Mouse (Mus musculus) induced T-regulatory cell, adult 2 months (primary cell): ENCODE measurements at regions not wholly inside any gene's neighbourhood (a gene's known extent, or its start where the extent isn't known, plus 50 kb on each side); places are given as distances from the start of the nearest gene placed in this dataset.

Experiments
- DNase-seq: peaks from one replicate; pipeline ENCODE4 v3.0.0-alpha.2; 2012; ENCODE audit warnings: low read depth

DNA sequence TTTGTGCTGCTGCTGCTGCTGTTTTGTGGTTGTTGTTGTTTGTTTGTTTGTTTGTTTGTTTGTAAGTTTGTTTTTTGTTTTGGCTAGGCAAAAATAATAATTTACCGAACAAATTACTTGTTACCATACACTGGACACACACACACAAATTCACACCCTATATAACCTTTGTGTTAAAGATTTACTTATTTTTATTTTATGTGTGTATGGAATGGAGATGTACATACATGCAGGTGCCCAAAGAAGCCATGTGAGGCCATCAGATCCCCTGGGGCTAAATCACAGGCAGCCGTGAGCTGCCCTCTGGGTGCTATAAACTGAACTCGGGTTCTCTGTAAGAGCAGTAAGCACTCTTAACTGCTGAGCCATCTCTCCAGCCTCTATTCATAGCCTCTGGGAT, 56.0 kb downstream of the Pttg1 start:
- no peak for DNase-seq

DNA sequence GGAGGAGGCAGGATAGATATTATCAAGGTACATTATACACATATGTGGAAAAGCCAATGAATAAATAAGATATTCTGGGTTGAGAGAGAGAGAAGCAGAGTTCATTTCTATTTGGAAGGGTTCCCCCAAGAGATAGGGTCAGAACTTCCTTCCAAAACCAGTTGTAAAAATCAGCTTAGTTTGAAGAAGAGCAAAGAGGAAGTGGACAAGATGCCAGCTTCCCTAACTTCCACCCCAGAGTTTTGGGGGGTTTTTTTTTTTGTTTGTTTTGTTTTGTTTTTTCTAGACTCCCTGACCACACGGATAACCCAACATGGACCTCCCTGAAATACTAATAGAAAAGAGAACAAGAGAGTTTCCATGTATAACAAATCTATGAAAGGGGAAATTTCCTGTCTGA, 57.7 kb downstream of the Pttg1 start:
- no peak for DNase-seq

DNA sequence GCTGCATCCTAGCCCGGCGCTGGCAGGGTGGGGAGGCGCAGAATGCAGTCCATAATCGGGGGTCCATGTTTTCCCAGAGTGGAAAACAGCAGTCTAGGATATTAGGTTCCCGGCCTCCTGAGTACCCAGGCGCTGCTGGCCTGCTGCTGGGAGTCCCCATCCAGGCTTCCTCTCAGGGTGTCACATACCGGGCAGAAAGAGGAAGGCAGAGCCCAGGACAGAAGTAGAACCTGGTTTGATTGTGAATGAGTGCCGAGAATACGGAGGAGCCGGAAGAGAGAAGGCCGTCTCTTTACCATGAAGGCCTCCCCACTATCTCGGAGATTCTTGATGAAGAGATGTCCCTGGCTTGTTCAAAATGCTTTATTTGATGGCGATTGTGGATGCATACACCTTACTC, 64.2 kb downstream of the Pttg1 start:
- peak; percentile 40 for DNase-seq

DNA sequence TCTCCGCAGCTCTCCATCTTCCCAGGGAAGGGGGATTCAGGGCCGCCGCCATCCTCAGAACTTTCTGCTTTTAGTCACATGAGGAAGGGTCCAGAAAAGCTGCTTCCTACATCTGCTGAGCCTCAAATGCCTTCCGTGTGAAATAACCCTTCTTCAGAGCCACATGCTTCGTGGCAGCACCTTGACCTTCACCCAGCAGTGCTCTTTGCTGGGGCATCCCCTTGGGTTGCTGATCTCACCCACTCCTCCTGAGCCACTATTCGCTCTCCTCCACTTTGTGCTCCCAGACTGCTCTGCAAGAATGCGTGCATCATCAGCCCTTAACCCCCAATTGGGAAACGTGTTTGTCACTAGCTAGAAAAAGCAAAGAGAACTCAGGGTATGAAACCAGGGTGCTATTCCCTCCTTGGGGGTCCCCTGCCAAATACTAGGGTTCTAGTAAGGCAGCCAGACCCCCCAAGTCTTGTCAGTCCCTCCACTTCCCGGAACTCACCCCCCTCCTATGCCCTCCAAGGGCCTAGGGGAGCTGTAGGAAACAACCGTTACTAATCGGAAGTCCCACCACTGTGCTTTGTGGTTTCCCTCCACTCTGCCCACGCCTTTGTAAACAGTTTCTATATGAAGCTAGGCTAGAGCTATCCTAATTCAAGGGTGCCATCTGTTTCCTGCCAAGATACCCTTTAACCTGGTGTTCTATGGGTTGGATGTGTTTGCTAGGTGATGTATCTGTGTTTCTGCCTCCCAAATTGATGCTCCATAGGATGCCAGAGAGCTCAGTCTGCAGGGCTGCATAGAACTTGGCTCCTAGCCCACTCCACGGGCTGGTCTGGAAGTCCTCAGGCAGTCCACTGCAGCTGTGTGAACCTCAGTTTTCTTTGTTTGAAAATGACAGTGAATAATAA, 67.4 kb downstream of the Pttg1 start:
- DNase-seq, result peak; percentile 82

DNA sequence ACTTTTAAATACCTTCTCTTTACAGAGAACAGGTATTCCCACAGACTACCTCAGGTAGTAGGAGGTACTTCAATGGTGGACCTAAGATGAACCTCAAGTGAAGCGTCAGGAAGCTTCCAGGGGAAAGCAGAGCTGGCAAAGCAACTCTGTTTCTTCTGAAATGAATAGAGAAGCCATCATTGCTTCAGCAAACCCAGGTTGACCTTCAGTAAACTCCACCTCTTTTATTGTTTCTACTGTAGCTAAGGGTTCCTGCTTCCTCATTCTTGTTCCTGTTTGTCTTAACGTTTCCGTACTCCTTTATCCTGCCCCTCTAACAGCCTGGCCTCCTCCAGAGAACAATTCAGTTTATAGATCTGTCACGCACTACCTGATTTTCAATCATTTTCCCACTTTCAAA, 72.4 kb downstream of the Pttg1 start:
- no peak for DNase-seq

DNA sequence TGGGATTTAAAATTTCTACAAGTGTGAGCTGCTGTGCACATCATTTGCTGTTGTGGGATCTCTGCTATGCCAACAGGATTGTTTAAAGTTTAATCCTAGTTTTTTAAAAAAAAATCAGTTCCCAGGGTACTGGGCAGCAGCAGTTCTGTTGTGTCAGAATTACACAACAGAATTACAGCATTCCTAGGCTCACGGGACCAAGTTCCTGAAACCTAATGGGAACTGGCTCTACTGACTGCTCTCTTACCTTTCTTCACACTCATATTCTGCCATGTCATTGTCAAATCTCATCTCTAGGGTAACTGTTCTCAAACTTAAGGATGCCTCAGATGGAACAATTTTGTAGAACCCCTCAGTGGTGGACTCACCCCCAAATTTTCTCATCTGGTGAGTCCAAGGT, 73.0 kb downstream of the Pttg1 start:
- DNase-seq, result no peak

DNA sequence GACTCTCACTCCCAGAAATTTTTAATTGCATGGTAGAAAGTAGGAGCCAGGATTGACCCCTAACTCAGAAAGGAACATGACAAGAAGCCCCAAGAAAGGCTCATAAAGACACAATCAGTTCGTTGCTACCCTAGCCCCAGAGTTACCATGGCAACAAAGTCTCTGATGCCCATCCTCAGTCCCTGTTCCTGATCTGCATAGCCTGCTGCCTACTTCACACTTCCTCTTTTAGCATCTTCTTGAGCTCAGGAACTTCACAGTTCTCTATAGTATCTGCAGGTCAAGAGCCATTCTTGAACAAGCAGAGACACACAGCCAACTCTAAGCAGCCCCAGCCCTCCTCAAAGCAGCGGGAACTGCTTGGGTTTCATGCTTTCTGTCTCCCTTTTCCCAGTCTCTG, 74.2 kb downstream of the Pttg1 start:
- DNase-seq, result no peak

DNA sequence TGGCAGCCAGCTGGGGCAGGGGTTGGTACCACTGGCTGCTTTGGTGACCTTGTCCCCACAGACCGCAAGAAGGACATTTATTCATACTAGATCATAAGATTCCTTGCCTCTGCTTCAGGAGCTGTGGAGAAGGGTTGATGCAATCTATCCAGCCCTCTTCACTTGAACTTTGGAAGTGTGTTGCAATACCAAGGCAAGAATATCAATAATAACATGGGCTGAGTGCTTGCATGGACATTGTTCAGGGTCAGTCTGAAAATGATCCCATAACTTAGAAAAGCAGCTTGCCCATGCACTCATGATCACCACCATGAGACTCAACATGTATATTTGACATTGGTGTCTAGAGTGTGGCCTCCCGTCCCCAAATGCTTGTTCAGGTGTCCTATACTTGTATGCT, 74.7 kb downstream of the Pttg1 start:
- no peak for DNase-seq

DNA sequence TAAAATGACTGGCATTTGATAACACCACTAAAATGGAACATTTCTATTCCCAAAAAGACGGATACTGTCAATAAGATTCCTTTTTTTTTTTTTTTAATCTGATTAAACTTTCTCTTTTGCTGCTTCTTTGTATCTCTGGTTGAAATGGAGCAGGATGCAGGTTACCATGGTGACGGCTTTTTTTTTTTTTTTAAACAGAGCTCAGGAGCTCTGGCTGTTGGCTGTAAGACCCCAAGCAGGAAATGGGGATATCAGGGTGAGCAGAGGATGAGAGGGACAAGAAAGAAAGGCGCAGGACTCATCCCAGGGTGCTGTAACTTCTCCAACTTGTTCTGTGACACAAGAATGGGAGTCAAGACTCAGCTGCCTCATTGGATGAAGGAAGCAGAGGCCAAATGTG, 75.8 kb downstream of the Pttg1 start:
- DNase-seq, result no peak

DNA sequence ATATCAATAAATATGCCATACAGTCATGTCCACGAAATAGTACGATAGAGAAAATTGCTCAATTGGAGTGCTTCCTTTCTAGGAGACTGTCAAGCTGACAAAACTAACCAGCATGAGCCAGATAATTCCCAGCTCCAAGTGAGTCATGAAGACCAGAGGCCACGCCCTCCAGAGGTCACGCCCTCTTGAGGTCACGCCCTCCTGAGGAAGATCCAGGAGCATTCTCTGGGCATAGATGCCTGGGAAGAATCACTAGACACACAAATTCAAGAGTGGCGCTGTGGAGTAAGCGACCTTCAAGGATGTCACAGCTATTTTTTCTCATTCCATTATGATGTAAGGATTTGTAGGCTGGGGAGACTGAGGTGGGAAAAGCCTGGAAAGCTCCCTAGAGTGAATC, 76.5 kb downstream of the Pttg1 start:
- no peak for DNase-seq

DNA sequence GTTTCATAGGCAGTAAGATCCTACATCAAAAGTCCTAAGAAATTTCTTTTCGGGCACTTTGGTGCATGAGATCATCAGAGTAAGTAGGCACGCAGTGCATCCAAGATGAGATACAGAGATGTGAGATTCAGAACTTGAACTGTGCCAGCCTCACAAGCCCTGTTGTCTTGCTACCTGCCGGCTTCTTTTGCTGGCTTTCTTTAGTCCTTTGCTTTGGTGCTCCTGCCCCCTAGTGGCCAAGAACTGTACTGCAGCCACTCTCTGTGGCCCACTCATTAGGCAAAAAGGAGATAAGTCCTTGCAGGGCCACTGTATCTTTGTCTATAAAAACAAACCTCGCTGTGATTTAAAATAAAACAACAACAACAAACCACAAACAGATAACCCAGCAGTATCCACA, 77.5 kb downstream of the Pttg1 start:
- peak; percentile 90 for DNase-seq

DNA sequence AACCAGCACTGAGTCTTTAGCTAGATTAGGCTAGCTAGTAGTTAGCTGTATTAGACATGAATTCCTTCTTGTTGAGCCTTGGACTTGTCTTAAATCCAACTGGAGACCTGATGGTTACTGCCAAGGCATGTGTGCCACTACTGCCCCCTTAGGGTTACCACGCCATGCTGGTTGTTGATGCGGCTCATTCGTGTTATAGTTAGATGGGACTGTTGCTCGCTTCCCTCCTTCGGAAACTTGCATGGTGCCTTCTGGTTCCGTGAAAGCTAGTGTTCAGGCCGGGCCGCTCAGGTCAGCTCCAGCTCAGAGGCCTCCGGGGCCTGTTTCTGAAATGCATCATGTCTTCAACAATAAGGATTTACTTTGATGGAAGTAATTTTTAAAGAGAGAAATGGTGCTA, 79.6 kb downstream of the Pttg1 start:
- DNase-seq, result no peak

DNA sequence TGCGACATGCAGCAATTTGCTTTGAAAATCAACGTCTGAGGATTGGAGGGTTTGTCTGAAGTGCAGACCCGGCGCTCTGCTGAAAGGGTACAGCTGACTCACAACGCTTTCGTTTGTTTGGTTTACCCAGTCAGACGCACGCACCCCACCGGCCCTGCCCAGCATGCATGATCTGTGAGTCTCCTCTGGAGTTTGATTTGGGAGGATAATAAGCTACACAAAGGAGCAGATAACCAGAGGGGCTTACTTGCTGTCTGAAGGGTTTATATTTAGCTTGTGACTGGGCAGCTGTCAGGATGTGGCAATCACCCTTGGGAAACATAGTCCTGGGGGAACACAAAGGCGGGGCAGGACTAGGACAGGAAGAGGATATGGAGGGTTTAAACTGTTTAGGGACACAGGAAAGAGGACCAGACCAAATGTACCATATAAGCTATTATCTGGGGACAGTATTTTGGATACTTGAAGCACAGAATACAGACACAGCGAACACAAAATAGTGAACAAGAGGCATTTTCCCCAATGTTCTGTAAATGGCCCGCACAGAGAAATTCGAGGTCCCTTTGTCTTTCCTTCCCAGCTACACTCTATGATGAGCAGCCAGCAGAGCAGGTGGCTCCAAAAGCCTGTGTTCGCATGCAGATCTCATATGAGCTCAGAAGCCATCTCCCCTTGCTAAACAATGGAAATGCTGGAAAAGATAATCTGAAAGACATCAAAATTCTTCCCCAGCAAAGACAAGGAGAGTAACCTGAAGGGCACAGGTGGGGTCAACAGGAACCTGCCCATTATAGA, 81.1 kb downstream of the Pttg1 start:
- DNase-seq, result no peak

DNA sequence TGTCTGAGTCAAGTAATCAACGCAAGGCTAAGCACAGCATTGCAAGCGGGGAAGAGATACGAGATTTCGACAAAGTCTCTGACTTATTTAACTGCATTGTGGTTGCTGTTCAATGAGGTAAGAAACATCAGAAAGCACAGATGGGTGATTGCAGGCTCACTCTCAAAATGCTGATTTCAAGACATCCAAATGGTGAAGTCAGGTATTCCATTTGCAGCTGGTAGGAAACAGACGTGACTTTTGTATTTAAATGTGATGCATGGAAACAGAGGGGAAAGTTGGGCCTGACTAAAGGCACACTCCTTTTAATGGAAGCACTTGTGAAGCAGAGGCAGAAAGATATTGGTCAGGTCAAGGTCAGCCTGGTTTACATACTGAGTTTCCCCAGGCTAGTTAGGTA, 82.5 kb downstream of the Pttg1 start:
- DNase-seq, result no peak

DNA sequence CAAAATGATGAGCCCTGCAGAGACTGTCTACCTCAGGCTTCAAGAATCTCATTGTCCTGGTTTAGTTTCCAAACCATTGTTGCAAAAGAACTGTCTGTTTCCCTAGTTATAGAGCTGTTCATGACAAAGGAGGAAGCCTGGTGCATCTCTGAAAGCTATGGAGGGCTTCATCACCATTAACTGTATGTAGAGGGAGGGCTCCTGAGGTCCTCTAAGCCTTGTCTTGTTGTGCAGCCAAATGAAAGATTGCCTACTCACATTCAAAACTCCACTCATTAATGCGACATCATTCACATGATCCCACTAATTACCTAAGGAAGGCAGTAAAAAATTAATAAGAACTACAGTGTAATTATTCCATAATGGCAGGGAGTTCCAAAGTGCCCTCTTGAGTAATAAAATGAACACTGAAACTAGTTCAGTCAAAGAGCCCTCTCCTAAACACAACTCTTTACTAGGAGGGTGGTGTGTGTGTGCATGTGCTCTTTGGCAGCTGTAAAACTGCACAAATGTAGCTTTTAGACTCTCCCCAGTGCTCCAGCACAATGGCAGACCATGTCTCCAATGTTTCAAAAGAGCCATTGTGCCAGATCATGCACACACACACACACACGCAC, 87.6 kb downstream of the Pttg1 start:
- no peak for DNase-seq

DNA sequence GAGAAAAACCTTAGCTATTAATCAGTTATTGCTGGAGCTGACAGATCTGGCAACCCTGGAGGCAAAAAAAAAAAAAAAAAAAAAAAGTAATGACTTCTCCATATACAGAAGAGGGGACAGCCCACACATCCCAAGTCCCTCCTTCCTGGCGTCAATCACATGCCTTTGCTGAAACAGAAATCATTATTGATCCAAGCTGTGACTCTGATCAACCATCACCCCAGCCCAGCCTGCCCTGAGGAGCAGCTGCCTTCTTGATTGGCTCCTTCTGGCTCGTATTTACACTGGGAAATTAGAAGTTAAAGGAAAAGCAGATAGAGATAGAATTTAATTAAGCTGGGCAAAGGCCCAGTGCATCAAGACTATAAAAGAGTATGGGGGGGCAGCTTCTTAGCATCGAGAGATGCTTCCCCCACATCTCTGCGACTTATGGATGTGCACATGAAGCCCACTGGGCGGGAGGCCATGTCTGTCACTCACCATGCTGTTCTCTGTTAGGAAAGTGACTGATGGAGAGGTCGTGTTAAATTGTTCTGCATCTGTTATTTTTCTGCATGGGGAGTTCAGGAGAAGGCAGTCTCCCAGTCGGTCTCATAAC, 90.3 kb downstream of the Pttg1 start:
- no peak for DNase-seq

DNA sequence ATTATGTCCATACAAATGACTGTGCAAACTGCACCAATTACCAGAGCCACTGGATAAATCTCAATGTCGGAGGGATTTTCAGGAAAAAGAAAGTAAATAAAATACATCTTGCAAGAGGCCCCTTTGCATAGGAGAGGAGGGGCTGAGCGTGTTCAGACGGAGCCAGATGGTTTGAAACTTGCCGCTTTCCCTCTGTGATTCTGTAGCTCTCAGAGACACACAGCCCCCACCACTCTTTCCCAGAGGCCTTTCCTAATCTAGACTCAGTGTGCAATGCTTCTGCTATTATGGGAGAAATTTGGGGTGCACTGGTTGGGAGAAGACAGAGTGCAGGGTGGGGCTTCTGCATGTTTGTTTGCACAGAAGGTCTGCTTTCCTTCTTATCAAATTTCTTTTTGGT, 92.5 kb downstream of the Pttg1 start:
- DNase-seq, result no peak

DNA sequence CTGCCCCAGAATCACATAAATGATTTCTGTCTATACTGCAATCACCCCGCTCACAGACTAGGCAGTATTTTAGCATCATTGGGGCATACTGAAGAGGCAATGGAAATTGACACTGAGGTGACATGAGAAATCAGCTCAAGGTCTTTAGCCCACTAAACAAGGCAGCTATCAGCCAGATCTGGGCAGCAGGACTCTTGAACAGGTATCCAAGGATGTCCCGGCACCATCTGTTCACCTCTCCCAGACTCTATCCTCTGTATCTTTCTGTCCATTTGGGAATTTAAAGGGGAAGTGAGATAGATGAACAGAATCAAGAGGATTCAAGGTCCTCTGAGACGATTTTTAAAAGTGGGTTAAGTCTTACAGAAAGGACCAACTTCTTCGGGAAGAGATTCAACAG, 112.1 kb downstream of the Pttg1 start:
- no peak for DNase-seq
